Mouse (Mus musculus) ES-Bruce4 (cell line): ENCODE results near the gene Ptprb. TPM values are rescaled to one million over a fixed set of nuclear protein-coding genes. Genes with fewer than 3 reads are reported as not detected.

ENCODE experiments used
- H3K27ac ChIP-seq: 2 replicates; pipeline ENCODE4 v1.5.1; 2012; ENCODE audit warnings: low read length, inconsistent platforms; ENCODE audit not compliant: insufficient read depth
- H3K27me3 ChIP-seq: 2 replicates; pipeline ENCODE4 v1.6.1; 2012; ENCODE audit warnings: mild to moderate bottlenecking, low read length, inconsistent platforms; ENCODE audit not compliant: control insufficient read depth, poor library complexity, insufficient read depth, severe bottlenecking
- H3K36me3 ChIP-seq: 2 replicates; pipeline ENCODE4 v1.6.1; 2012; ENCODE audit warnings: inconsistent platforms, mild to moderate bottlenecking, low read length, moderate library complexity; ENCODE audit not compliant: control insufficient read depth, poor library complexity, insufficient read depth, severe bottlenecking
- H3K4me1 ChIP-seq: one replicate; pipeline ENCODE4 v1.8.1; 2011; ENCODE audit warnings: low read length; ENCODE audit not compliant: control insufficient read depth, insufficient read depth
- H3K4me3 ChIP-seq: 2 replicates; pipeline ENCODE4 v1.5.1; 2011; ENCODE audit warnings: low read depth, mild to moderate bottlenecking, low read length
- H3K9ac ChIP-seq: 2 replicates; pipeline ENCODE4 v1.6.1; 2012; ENCODE audit warnings: low read depth, mild to moderate bottlenecking, inconsistent platforms; ENCODE audit not compliant: poor library complexity, severe bottlenecking
- H3K9me3 ChIP-seq: replicated peaks from 2 replicates; pipeline ENCODE4 v1.6.1; 2012; ENCODE audit warnings: mild to moderate bottlenecking, low read length, inconsistent platforms; ENCODE audit not compliant: control insufficient read depth, poor library complexity, insufficient read depth, severe bottlenecking
- CTCF ChIP-seq: IDR thresholded peaks from one replicate; pipeline ENCODE4 v1.8.1; 2011; ENCODE audit warnings: low read depth, low read length
- EP300 ChIP-seq: IDR thresholded peaks from 2 replicates; pipeline ENCODE4 v1.6.1; 2011; ENCODE audit warnings: low read depth, low read length; ENCODE audit not compliant: insufficient read depth
- POLR2A ChIP-seq: IDR thresholded peaks from one replicate; pipeline ENCODE4 v1.8.1; 2011; ENCODE audit warnings: low read length; ENCODE audit not compliant: insufficient read depth
- polyA plus RNA-seq: library from polyadenylated mRNA; stranded (reverse); fragments of >200 nt; gene quantifications from 2 replicates; pipeline ENCODE4 v1.2.4, GENCODE M21; 2011; ENCODE audit warnings: low read depth; ENCODE audit not compliant: missing spikeins, insufficient read depth, insufficient read length

The Ptprb gene
- polyA plus RNA-seq, 1 experiment = 0.37 TPM

- peaks cover 1% of the 10 kb centered on the region for H3K4me1 ChIP-seq
- H3K36me3 ChIP-seq = no peaks in the 10 kb centered on the region
- no peak overlapping the region for H3K27ac ChIP-seq
- no peaks in the 10 kb centered on the region for H3K9me3 ChIP-seq
- TF ChIP-seq EP300 (no peak), CTCF (no peak), POLR2A (no peak)
- H3K9ac ChIP-seq = no peak overlapping the region
- no peaks in the 10 kb centered on the region for H3K27me3 ChIP-seq
- H3K4me3 ChIP-seq = no peak overlapping the region
Measured at GRCm38 (mm10) chr10:116267434-116267822, 7.9 kb upstream of the Ptprb start.

DNA sequence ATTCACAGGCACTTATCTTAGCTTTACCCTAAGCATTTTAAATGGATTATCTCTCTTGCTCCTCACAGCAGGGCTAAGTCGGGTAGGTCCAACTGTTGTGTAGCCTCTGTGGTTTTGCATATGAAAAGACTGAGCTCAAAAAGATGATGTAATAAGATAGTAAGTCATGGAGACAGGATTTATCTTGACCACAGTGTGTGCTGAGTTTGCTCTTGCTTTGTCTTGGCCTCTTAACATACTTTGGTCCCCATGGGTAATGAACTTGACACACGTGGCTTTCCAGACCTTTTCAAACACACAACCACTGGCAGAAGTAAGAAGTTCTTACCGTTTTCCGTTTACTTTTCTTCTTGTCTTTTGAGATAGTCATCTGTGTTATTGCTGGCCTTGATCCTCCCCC, 7.0 kb upstream of the Ptprb start:
- Histone ChIP-seq H3K9me3 (no peaks in the 10 kb centered on the region), H3K36me3 (no peaks in the 10 kb centered on the region), H3K9ac (no peak overlapping the region), H3K27me3 (no peaks in the 10 kb centered on the region), H3K27ac (no peak overlapping the region), H3K4me3 (no peak overlapping the region), H3K4me1 (peaks cover 1% of the 10 kb centered on the region)
- TF ChIP-seq POLR2A (no peak), EP300 (no peak), CTCF (no peak)

GRCm38 (mm10) chr10:116270646-116271469, 4.5 kb upstream of the Ptprb start:
- TF ChIP-seq CTCF (no peak), EP300 (no peak), POLR2A (no peak)
- H3K9ac ChIP-seq = no peak overlapping the region
- H3K27ac ChIP-seq = no peak overlapping the region
- peaks cover 1% of the 10 kb centered on the region for H3K4me1 ChIP-seq
- H3K9me3 ChIP-seq = no peaks in the 10 kb centered on the region
- H3K4me3 ChIP-seq = no peak overlapping the region
- H3K27me3 ChIP-seq = no peaks in the 10 kb centered on the region
- H3K36me3 ChIP-seq = no peaks in the 10 kb centered on the region

DNA sequence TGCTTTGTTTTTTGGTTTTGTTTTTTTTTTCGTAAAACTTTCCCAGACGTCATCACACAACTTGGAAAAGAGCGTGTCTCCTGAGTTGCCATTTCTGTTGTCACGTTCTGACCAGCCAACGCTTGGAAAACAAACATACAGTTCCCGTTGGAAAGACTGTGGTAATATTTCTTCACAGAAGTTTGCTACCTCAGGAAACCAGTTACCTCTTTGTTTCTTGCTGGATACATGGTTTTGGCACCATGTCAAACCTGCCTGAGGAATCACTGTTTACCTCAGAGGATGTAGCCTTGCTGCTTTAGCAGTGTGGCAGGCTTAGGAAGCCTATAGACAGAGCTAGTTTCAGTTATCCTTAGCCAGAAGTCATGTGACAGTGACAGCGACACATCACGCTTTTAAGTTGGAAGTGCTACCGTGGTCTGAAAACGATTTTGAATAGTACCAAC, 3.8 kb upstream of the Ptprb start:
- H3K9me3 ChIP-seq = no peaks in the 10 kb centered on the region
- no peaks in the 10 kb centered on the region for H3K36me3 ChIP-seq
- H3K27me3 ChIP-seq = no peaks in the 10 kb centered on the region
- no peak overlapping the region for H3K4me3 ChIP-seq
- no peak overlapping the region for H3K27ac ChIP-seq
- no peak overlapping the region for H3K9ac ChIP-seq
- TF ChIP-seq EP300 (no peak), CTCF (no peak), POLR2A (no peak)
- peaks cover 1% of the 10 kb centered on the region for H3K4me1 ChIP-seq

DNA sequence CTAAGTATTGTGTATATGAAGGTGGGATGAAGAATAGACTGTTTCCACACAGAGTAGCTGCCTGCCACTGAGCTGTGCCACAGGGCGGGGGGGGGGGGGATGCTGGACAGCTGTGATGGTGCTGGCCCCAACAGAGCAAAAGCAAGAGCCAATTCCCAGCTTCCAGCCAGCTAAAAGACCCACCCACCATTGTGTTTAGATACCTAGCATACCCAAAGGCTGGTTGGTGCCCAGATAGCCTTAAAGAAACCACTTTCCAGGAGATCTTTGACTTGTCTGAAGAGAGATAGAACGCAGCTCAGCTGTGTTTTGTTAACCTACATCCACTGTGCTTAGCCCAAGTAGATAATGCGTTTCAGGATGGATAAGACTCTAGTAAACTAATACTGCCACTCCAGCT, 3.2 kb upstream of the Ptprb start:
- no peak overlapping the region for H3K27ac ChIP-seq
- H3K4me1 ChIP-seq = peaks cover 1% of the 10 kb centered on the region
- TF ChIP-seq POLR2A (no peak), CTCF (no peak), EP300 (no peak)
- H3K9me3 ChIP-seq = no peaks in the 10 kb centered on the region
- H3K27me3 ChIP-seq = no peaks in the 10 kb centered on the region
- H3K9ac ChIP-seq = no peak overlapping the region
- no peak overlapping the region for H3K4me3 ChIP-seq
- H3K36me3 ChIP-seq = no peaks in the 10 kb centered on the region

GRCm38 (mm10) chr10:116286697-116287344, 11.5 kb downstream of the Ptprb start:
- no peak for TF ChIP-seq CTCF
- TF ChIP-seq POLR2A = no peak
- TF ChIP-seq EP300 = no peak
- Histone ChIP-seq H3K36me3 (no peaks in the 10 kb centered on the region), H3K4me3 (no peak overlapping the region), H3K27ac (no peak overlapping the region), H3K9ac (no peak overlapping the region), H3K9me3 (no peaks in the 10 kb centered on the region), H3K27me3 (no peaks in the 10 kb centered on the region), H3K4me1 (peaks cover 3% of the 10 kb centered on the region)
